Mouse (Mus musculus): ENCODE data around the gene Vmn1r85. TPM values are rescaled to one million over a fixed set of nuclear protein-coding genes. Genes with fewer than 3 reads are reported as not detected.
"Not testable (repeated sequence)": the region's sequence is repeated elsewhere in the genome, so short reads cannot be mapped to it uniquely, and the experiment has no call there.

Gene Vmn1r85
- polyA plus RNA-seq (2015; fragmentation: Nextera tagmentation; extraction: Ambion mirVana): not detected in 2 replicates

- Histone ChIP-seq H3K4me2 (no peak within 1 kb of the TSS), H3K4me3 (no peak within 1 kb of the TSS), H3K27ac (replicated peaks) (no peak within 1 kb of the TSS), H3K9me3 (no peaks in the 10 kb centered on the region), H3K27me3 (replicated peaks) (no peaks in the 10 kb centered on the region), H3K36me3 (no peaks in the 10 kb centered on the region), H3K4me1 (no peaks in the 10 kb centered on the region), H3K9ac (no peak within 1 kb of the TSS)
- ATAC-seq (ENCODE audit: extremely low read depth, insufficient number of reproducible peaks, low FRiP score, low TSS enrichment): no peak
- 45% methylated on average over 3 of the region's 3 CpGs for WGBS
Measured at GRCm38 (mm10) chr7:13095073-13095472, at the start of gene Vmn1r85. Vmn1r85 (minus strand) TSS chr7:13095173.

GRCm38 (mm10) chr7:13140057-13140456 lies 45.1 kb upstream of the Vmn1r85 start, which contains the start of gene Vmn1r87:
Vmn1r87 (minus strand) TSS chr7:13140157.
- 73% methylated on average over 1 of the region's 1 CpGs for WGBS
- no peaks in the 10 kb centered on the region for H3K4me1 ChIP-seq
- ATAC-seq (ENCODE audit: extremely low read depth, insufficient number of reproducible peaks, low FRiP score, low TSS enrichment): no peak
- no peak within 1 kb of the TSS for H3K4me3 ChIP-seq
- no peaks in the 10 kb centered on the region for H3K36me3 ChIP-seq
- H3K27me3 ChIP-seq (replicated peaks): no peaks in the 10 kb centered on the region
- H3K27ac ChIP-seq (replicated peaks): no peak within 1 kb of the TSS
- H3K9ac ChIP-seq: no peak within 1 kb of the TSS
- no peak within 1 kb of the TSS for H3K4me2 ChIP-seq
- H3K9me3 ChIP-seq: no peaks in the 10 kb centered on the region

GRCm38 (mm10) chr7:13137340-13137739 lies 42.4 kb upstream of the Vmn1r85 start:
- H3K4me1 ChIP-seq: no peaks in the 10 kb centered on the region
- H3K4me3 ChIP-seq: no peak overlapping the region
- no peaks in the 10 kb centered on the region for H3K9me3 ChIP-seq
- no peak for ATAC-seq (ENCODE audit: extremely low read depth, insufficient number of reproducible peaks, low FRiP score, low TSS enrichment)
- H3K27ac ChIP-seq (replicated peaks): no peak overlapping the region
- H3K36me3 ChIP-seq: no peaks in the 10 kb centered on the region
- H3K4me2 ChIP-seq: no peak overlapping the region
- H3K9ac ChIP-seq: no peak overlapping the region
- no peaks in the 10 kb centered on the region for H3K27me3 ChIP-seq (replicated peaks)

- ATAC-seq (ENCODE audit: extremely low read depth, insufficient number of reproducible peaks, low FRiP score, low TSS enrichment): no peak
- 86% methylated on average over 2 of the region's 2 CpGs for WGBS
- no peak overlapping the region for H3K9ac ChIP-seq
- H3K4me1 ChIP-seq: no peaks in the 10 kb centered on the region
- H3K27ac ChIP-seq (replicated peaks): no peak overlapping the region
- no peak overlapping the region for H3K4me3 ChIP-seq
- no peaks in the 10 kb centered on the region for H3K36me3 ChIP-seq
- no peaks in the 10 kb centered on the region for H3K9me3 ChIP-seq
- no peak overlapping the region for H3K4me2 ChIP-seq
- no peaks in the 10 kb centered on the region for H3K27me3 ChIP-seq (replicated peaks)
Measured at GRCm38 (mm10) chr7:13131856-13132255, 36.9 kb upstream of the Vmn1r85 start.

- H3K4me3 ChIP-seq: peak overlapping the region; percentile 35
- ATAC-seq (ENCODE audit: extremely low read depth, insufficient number of reproducible peaks, low FRiP score, low TSS enrichment): peak; percentile 68
- H3K27me3 ChIP-seq (replicated peaks); H3K27ac ChIP-seq (replicated peaks); H3K36me3 ChIP-seq; H3K9me3 ChIP-seq; H3K4me1 ChIP-seq: not testable (repeated sequence)
- H3K4me2 ChIP-seq: peak overlapping the region; percentile 62
- under 1% methylated on average over 23 of the region's 34 CpGs for WGBS
- H3K9ac ChIP-seq: 0 out of 2 replicates have a peak overlapping the region, but pooled peaks have one; percentile 19
Measured at GRCm38 (mm10) chr7:13123554-13124153, 28.7 kb upstream of the Vmn1r85 start.

- ATAC-seq (ENCODE audit: extremely low read depth, insufficient number of reproducible peaks, low FRiP score, low TSS enrichment): no peak
- H3K4me1 ChIP-seq: no peaks in the 10 kb centered on the region
Measured at GRCm38 (mm10) chr7:13119817-13120216, 24.8 kb upstream of the Vmn1r85 start, which contains the start of gene Vmn1r86. Vmn1r86 (minus strand) TSS chr7:13119917.

GRCm38 (mm10) chr7:13072293-13072692 lies 22.7 kb downstream of the Vmn1r85 start:
- Histone ChIP-seq H3K9ac (no peak overlapping the region), H3K27ac (replicated peaks) (no peak overlapping the region), H3K4me3 (no peak overlapping the region), H3K27me3 (replicated peaks) (no peaks in the 10 kb centered on the region), H3K4me1 (no peaks in the 10 kb centered on the region), H3K4me2 (no peak overlapping the region), H3K36me3 (no peaks in the 10 kb centered on the region), H3K9me3 (no peaks in the 10 kb centered on the region)
- ATAC-seq (ENCODE audit: extremely low read depth, insufficient number of reproducible peaks, low FRiP score, low TSS enrichment): no peak
- 44% methylated on average over 5 of the region's 5 CpGs for WGBS

More at GRCm38 (mm10) chr7:13119817-13120216, 24.8 kb upstream of the Vmn1r85 start, which contains the start of gene Vmn1r86:
- Histone ChIP-seq H3K4me3 (no peak within 1 kb of the TSS), H3K27me3 (replicated peaks) (no peaks in the 10 kb centered on the region), H3K9me3 (no peaks in the 10 kb centered on the region), H3K27ac (replicated peaks) (no peak within 1 kb of the TSS), H3K4me2 (no peak within 1 kb of the TSS), H3K36me3 (no peaks in the 10 kb centered on the region), H3K9ac (no peak within 1 kb of the TSS)

- not testable (repeated sequence) for H3K27me3 ChIP-seq (replicated peaks); H3K27ac ChIP-seq (replicated peaks); H3K9me3 ChIP-seq; H3K36me3 ChIP-seq; H3K9ac ChIP-seq; H3K4me3 ChIP-seq; H3K4me1 ChIP-seq; ATAC-seq (ENCODE audit: extremely low read depth, insufficient number of reproducible peaks, low FRiP score, low TSS enrichment); H3K4me2 ChIP-seq
- WGBS: 40% methylated on average over 2 of the region's 2 CpGs
Measured at GRCm38 (mm10) chr7:13063399-13063798, 31.6 kb downstream of the Vmn1r85 start.

- Histone ChIP-seq H3K27me3 (replicated peaks) (no peaks in the 10 kb centered on the region), H3K4me1 (no peaks in the 10 kb centered on the region), H3K27ac (replicated peaks) (no peak overlapping the region), H3K9me3 (no peaks in the 10 kb centered on the region), H3K9ac (no peak overlapping the region), H3K4me2 (no peak overlapping the region), H3K36me3 (no peaks in the 10 kb centered on the region), H3K4me3 (no peak overlapping the region)
- ATAC-seq (ENCODE audit: extremely low read depth, insufficient number of reproducible peaks, low FRiP score, low TSS enrichment): no peak
- whole genome bisulfite sequencing: 81% methylated on average over 9 of the region's 9 CpGs
Measured at GRCm38 (mm10) chr7:13059536-13059935, 35.4 kb downstream of the Vmn1r85 start.

- no peak for ATAC-seq (ENCODE audit: extremely low read depth, insufficient number of reproducible peaks, low FRiP score, low TSS enrichment)
- Histone ChIP-seq H3K9me3 (no peaks in the 10 kb centered on the region), H3K27ac (replicated peaks) (no peak overlapping the region), H3K9ac (no peak overlapping the region), H3K4me1 (peaks cover 5% of the 10 kb centered on the region), H3K4me2 (no peak overlapping the region), H3K4me3 (no peak overlapping the region), H3K36me3 (no peaks in the 10 kb centered on the region), H3K27me3 (replicated peaks) (no peaks in the 10 kb centered on the region)
- WGBS: 59% methylated on average over 8 of the region's 8 CpGs
Measured at GRCm38 (mm10) chr7:13056913-13057700, 37.9 kb downstream of the Vmn1r85 start.

- peak; percentile 82 for ATAC-seq (ENCODE audit: extremely low read depth, insufficient number of reproducible peaks, low FRiP score, low TSS enrichment)
- Histone ChIP-seq H3K27me3 (replicated peaks) (no peaks in the 10 kb centered on the region), H3K9ac (peak within 1 kb of the TSS; percentile 91), H3K27ac (replicated peaks) (peak within 1 kb of the TSS; percentile 86), H3K36me3 (no peaks in the 10 kb centered on the region), H3K9me3 (no peaks in the 10 kb centered on the region), H3K4me2 (peak within 1 kb of the TSS; percentile 74), H3K4me1 (peaks cover 5% of the 10 kb centered on the region), H3K4me3 (peak within 1 kb of the TSS; percentile 69)
- under 1% methylated on average over 41 of the region's 41 CpGs for WGBS
Measured at GRCm38 (mm10) chr7:13054287-13055010, 40.5 kb downstream of the Vmn1r85 start, which contains the start of gene Mzf1. Mzf1 (minus strand) TSS chr7:13054764.

All from heart, embryonic 13.5 days (tissue).